Mouse (Mus musculus) cerebellum, adult 2 months (tissue): ENCODE data around the gene Akr1c6.

Experiments
- CTCF ChIP-seq: fragments of 200-500 bp; IDR thresholded peaks from 2 replicates; pipeline ENCODE4 v1.5.1; 2011; ENCODE audit warnings: low read depth, mild to moderate bottlenecking, control low read depth, low read length, moderate library complexity, borderline replicate concordance; ENCODE audit not compliant: insufficient read depth
- POLR2A ChIP-seq: fragments of 200-500 bp; IDR thresholded peaks from 2 replicates; pipeline ENCODE4 v1.6.1; 2011; ENCODE audit warnings: low read length, control low read depth, borderline replicate concordance; ENCODE audit not compliant: insufficient read depth

- TF ChIP-seq CTCF (no peak), POLR2A (no peak)
Measured at GRCm38 (mm10) chr13:4434006-4434405, at the start of gene Akr1c6.
